22 mouse cellular contexts compared by ENCODE assay signal in the genomic region with DNA sequence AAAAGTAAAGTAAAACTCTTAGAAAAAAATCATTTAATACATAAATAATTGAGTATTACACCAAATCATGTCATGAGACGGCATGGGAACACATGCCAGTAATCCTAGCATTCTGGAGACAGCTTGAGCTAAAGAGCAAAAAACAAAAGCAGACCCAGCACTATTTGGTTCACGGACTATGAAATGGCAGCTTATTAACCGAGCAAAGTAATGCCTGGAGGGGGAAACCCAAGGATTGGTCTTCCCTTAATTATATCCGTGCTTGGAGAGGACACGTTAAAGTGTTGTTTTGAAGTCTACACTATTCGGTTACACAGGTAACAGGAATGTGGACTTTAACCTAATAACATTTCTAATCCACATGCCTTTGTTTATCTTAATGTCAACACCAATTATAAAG. TPM values are rescaled to one million over a fixed set of nuclear protein-coding genes. Genes with fewer than 3 reads are reported as not detected.
DNase-seq lines count a peak whose midpoint lies in the region; ATAC-seq and TF ChIP-seq lines count a peak whose summit lies in the region.
"Had no signal": no experiment of that assay in that cellular context is flagged by ENCODE, and none has a peak within 500 bp of the region (broad histone marks: within the 10 kb centered on the region; RNA-seq: fewer than 3 reads in every experiment).

No protein-coding gene starts in this region.

- H3K4me3 ChIP-seq in forebrain, embryonic 13.5 days: no peak overlapping the region
- H3K4me3 ChIP-seq in forebrain, postnatal 0 days (ENCODE audit: low read depth, low read length): no peak overlapping the region
- no peak overlapping the region for H3K4me3 ChIP-seq in midbrain, embryonic 11.5 days (ENCODE audit: low read depth, low read length)
- no peak overlapping the region for H3K4me3 ChIP-seq in midbrain, postnatal 0 days (ENCODE audit: low read depth, low read length)
- H3K4me3 ChIP-seq in embryonic facial prominence, embryonic 14.5 days (ENCODE audit: low read depth, low read length): no peak overlapping the region
- H3K4me3 ChIP-seq: embryonic facial prominence, embryonic 13.5 days; forebrain, embryonic 10.5 days; gastrocnemius, adult 2 months; hindbrain, embryonic 12.5 days; hindbrain, embryonic 15.5 days had no signal

- H3K27me3 ChIP-seq in forebrain, embryonic 13.5 days: no peaks in the 10 kb centered on the region
- H3K27me3 ChIP-seq in forebrain, postnatal 0 days (ENCODE audit: insufficient read depth, low read length): no peaks in the 10 kb centered on the region
- no peaks in the 10 kb centered on the region for H3K27me3 ChIP-seq in midbrain, embryonic 11.5 days (ENCODE audit: control insufficient read depth, insufficient read depth, low read length)
- H3K27me3 ChIP-seq in midbrain, postnatal 0 days (ENCODE audit: insufficient read depth, low read length): no peaks in the 10 kb centered on the region
- H3K27me3 ChIP-seq in embryonic facial prominence, embryonic 14.5 days (replicated peaks; ENCODE audit: control insufficient read depth, insufficient read depth, low read length): no peaks in the 10 kb centered on the region
- H3K27me3 ChIP-seq: embryonic facial prominence, embryonic 13.5 days; hindbrain, embryonic 12.5 days; hindbrain, embryonic 15.5 days had no signal

- peak; percentile 19; the same call in 1 of the 2 replicates for ATAC-seq in forebrain, embryonic 13.5 days
- no peak for ATAC-seq in forebrain, postnatal 0 days
- no peak for ATAC-seq in midbrain, embryonic 11.5 days (ENCODE audit: low FRiP score)
- no peak for ATAC-seq in midbrain, postnatal 0 days (ENCODE audit: low FRiP score)
- no peak for ATAC-seq in embryonic facial prominence, embryonic 14.5 days (ENCODE audit: low read depth)
- ATAC-seq: activated CD4-positive, CD25-positive, alpha-beta regulatory T cell, adult 4 months; CD4-positive, CD25-positive, alpha-beta regulatory T cell, adult 4 months; intestine, postnatal 0 days had no signal

- H3K27ac ChIP-seq in forebrain, embryonic 13.5 days: no peak overlapping the region
- no peak overlapping the region for H3K27ac ChIP-seq in forebrain, postnatal 0 days (ENCODE audit: low read depth, low read length)
- H3K27ac ChIP-seq in midbrain, embryonic 11.5 days (ENCODE audit: low read depth, low read length): no peak overlapping the region
- H3K27ac ChIP-seq in midbrain, postnatal 0 days (ENCODE audit: low read depth, low read length): no peak overlapping the region
- no peak overlapping the region for H3K27ac ChIP-seq in embryonic facial prominence, embryonic 14.5 days (replicated peaks; ENCODE audit: low read depth, low read length)
- H3K27ac ChIP-seq: embryonic facial prominence, embryonic 13.5 days; forebrain, embryonic 10.5 days; gastrocnemius, adult 2 months; hindbrain, embryonic 12.5 days; hindbrain, embryonic 15.5 days had no signal

- WGBS in forebrain, embryonic 13.5 days: 24% methylated on average over 6 of the region's 6 CpGs
- 27% methylated on average over 6 of the region's 6 CpGs for WGBS in forebrain, postnatal 0 days
- WGBS in midbrain, embryonic 11.5 days: 59% methylated on average over 6 of the region's 6 CpGs
- 44% methylated on average over 6 of the region's 6 CpGs for WGBS in midbrain, postnatal 0 days
- 25% methylated on average over 6 of the region's 6 CpGs for WGBS in embryonic facial prominence, embryonic 14.5 days

- TF ChIP-seq CTCF in forebrain, postnatal 0 days (IDR thresholded peaks at IDR 0.05; ENCODE audit: low read depth): no peak
- no peak for TF ChIP-seq CTCF in midbrain, postnatal 0 days (IDR thresholded peaks at IDR 0.05)

- no peaks in the 10 kb centered on the region for H3K36me3 ChIP-seq in forebrain, embryonic 13.5 days (ENCODE audit: poor library complexity, severe bottlenecking)
- no peaks in the 10 kb centered on the region for H3K36me3 ChIP-seq in forebrain, postnatal 0 days (ENCODE audit: insufficient read depth)
- H3K36me3 ChIP-seq in midbrain, embryonic 11.5 days (ENCODE audit: control insufficient read depth, insufficient read depth, low read length): no peaks in the 10 kb centered on the region
- H3K36me3 ChIP-seq in midbrain, postnatal 0 days (ENCODE audit: insufficient read depth, low read length): no peaks in the 10 kb centered on the region
- no peaks in the 10 kb centered on the region for H3K36me3 ChIP-seq in embryonic facial prominence, embryonic 14.5 days (ENCODE audit: control insufficient read depth, insufficient read depth, low read length)
- H3K36me3 ChIP-seq: embryonic facial prominence, embryonic 13.5 days; hindbrain, embryonic 12.5 days; hindbrain, embryonic 15.5 days had no signal

- H3K9me3 ChIP-seq in forebrain, embryonic 13.5 days (replicated peaks): no peaks in the 10 kb centered on the region
- H3K9me3 ChIP-seq in forebrain, postnatal 0 days (ENCODE audit: low read length): no peaks in the 10 kb centered on the region
- no peaks in the 10 kb centered on the region for H3K9me3 ChIP-seq in midbrain, embryonic 11.5 days (ENCODE audit: control insufficient read depth, low read length)
- no peaks in the 10 kb centered on the region for H3K9me3 ChIP-seq in midbrain, postnatal 0 days (ENCODE audit: low read length)
- H3K9me3 ChIP-seq in embryonic facial prominence, embryonic 14.5 days (ENCODE audit: control insufficient read depth, low read length): no peaks in the 10 kb centered on the region
- H3K9me3 ChIP-seq: embryonic facial prominence, embryonic 13.5 days; forebrain, embryonic 10.5 days; hindbrain, embryonic 12.5 days; hindbrain, embryonic 15.5 days had no signal

- H3K4me1 ChIP-seq in forebrain, embryonic 13.5 days: peaks cover 7% of the 10 kb centered on the region; the same call in 1 of the 2 replicates
- no peaks in the 10 kb centered on the region for H3K4me1 ChIP-seq in forebrain, postnatal 0 days (ENCODE audit: insufficient read depth)
- peaks cover 2% of the 10 kb centered on the region; the same call in 1 of the 2 replicates for H3K4me1 ChIP-seq in midbrain, embryonic 11.5 days (ENCODE audit: control insufficient read depth, insufficient read depth, low read length)
- H3K4me1 ChIP-seq in midbrain, postnatal 0 days (ENCODE audit: insufficient read depth, low read length): no peaks in the 10 kb centered on the region
- no peaks in the 10 kb centered on the region for H3K4me1 ChIP-seq in embryonic facial prominence, embryonic 14.5 days (ENCODE audit: control insufficient read depth, insufficient read depth, low read length)
- H3K4me1 ChIP-seq: hindbrain, embryonic 12.5 days; hindbrain, embryonic 15.5 days had no signal

- DNase-seq in forebrain, postnatal 0 days: no peak
- peak; percentile 79 for DNase-seq in midbrain, embryonic 11.5 days (ENCODE audit: low spot score, missing footprints)
- no peak for DNase-seq in midbrain, postnatal 0 days (ENCODE audit: low spot score)
- DNase-seq in embryonic facial prominence, embryonic 14.5 days (ENCODE audit: low spot score): peak; percentile 31
- DNase-seq in layer of hippocampus, adult 9-10 months (ENCODE audit: low spot score): no peak
- DNase-seq: adrenal gland, adult 8-10 months; adrenal gland, postnatal 25 days; cerebellum, adult 18-20 months; cerebellum, adult 9-10 months; cerebellum, postnatal 14 days; gastrocnemius, adult 2 months; gastrocnemius, postnatal 14 days; heart, adult 11 months had no signal

- no peak overlapping the region for H3K9ac ChIP-seq in forebrain, embryonic 13.5 days
- no peak overlapping the region for H3K9ac ChIP-seq in forebrain, postnatal 0 days
- H3K9ac ChIP-seq in midbrain, embryonic 11.5 days (ENCODE audit: low read length): no peak overlapping the region
- H3K9ac ChIP-seq in midbrain, postnatal 0 days (replicated peaks; ENCODE audit: low read length, poor library complexity, severe bottlenecking): no peak overlapping the region
- no peak overlapping the region for H3K9ac ChIP-seq in embryonic facial prominence, embryonic 14.5 days (ENCODE audit: low read depth, low read length)
- H3K9ac ChIP-seq: embryonic facial prominence, embryonic 13.5 days; hindbrain, embryonic 12.5 days; hindbrain, embryonic 15.5 days had no signal

- H3K4me2 ChIP-seq in forebrain, embryonic 13.5 days: no peak overlapping the region
- no peak overlapping the region for H3K4me2 ChIP-seq in forebrain, postnatal 0 days (ENCODE audit: low read depth)
- no peak overlapping the region for H3K4me2 ChIP-seq in midbrain, embryonic 11.5 days
- no peak overlapping the region for H3K4me2 ChIP-seq in midbrain, postnatal 0 days (ENCODE audit: low read depth, low read length, poor library complexity, severe bottlenecking)
- no peak overlapping the region for H3K4me2 ChIP-seq in embryonic facial prominence, embryonic 14.5 days (ENCODE audit: low read depth, low read length)
- H3K4me2 ChIP-seq: embryonic facial prominence, embryonic 13.5 days; heart, embryonic 11.5 days; hindbrain, embryonic 12.5 days; hindbrain, embryonic 15.5 days had no signal

RNA-seq across cellular contexts. Expression of a gene that starts 19.2 kb away (rescaled TPM):
- polyA plus RNA-seq in forebrain, embryonic 13.5 days (2015; fragmentation: Nextera tagmentation; extraction: Ambion mirVana): 8.4 and 10.9 TPM in 2 replicates
- 4.1 and 5.9 TPM in 2 replicates for total RNA-seq in forebrain, postnatal 0 days (2014; rRNA removed)
- polyA plus RNA-seq in forebrain, postnatal 0 days (2015; fragmentation: Nextera tagmentation; extraction: Ambion mirVana): 1.7 and 3.7 TPM in 2 replicates
- 7.4 and 8.7 TPM in 2 replicates for polyA plus RNA-seq in midbrain, embryonic 11.5 days (2014; fragmentation: Nextera tagmentation; extraction: Ambion mirVana)
- 1.7 and 1.9 TPM in 2 replicates for total RNA-seq in midbrain, postnatal 0 days (2014; rRNA removed)
- polyA plus RNA-seq in midbrain, postnatal 0 days (2015; fragmentation: Nextera tagmentation; extraction: Ambion mirVana): 2.4 and 2.5 TPM in 2 replicates
- 9.5 and 13.1 TPM in 2 replicates for polyA plus RNA-seq in embryonic facial prominence, embryonic 14.5 days (2014; fragmentation: Nextera tagmentation; extraction: Ambion mirVana)

Comparison
In these comparisons a context has a peak if more than half of its experiments do, and no peak if none do; other contexts are left out.
1. DNase-seq: peak in midbrain, embryonic 11.5 days (single experiment) and embryonic facial prominence, embryonic 14.5 days (single experiment); none in forebrain, postnatal 0 days (single experiment), midbrain, postnatal 0 days (single experiment) and layer of hippocampus, adult 9-10 months (single experiment).